Mouse (Mus musculus) limb, embryonic 11.5 days (tissue): ENCODE measurements around the gene Olfr57. TPM values are rescaled to one million over a fixed set of nuclear protein-coding genes. Genes with fewer than 3 reads are reported as not detected.
"Not testable (repeated sequence)": the region's sequence is repeated elsewhere in the genome, so short reads cannot be mapped to it uniquely, and the experiment has no call there.

Experiments used
- ATAC-seq: fragments of 200-750 bp; cut with Nextera tagmentation; 2 replicates; pipeline ENCODE4 v1.8.0; 2017; ENCODE audit warnings: low read depth; ENCODE audit not compliant: insufficient number of reproducible peaks, low FRiP score, low TSS enrichment
- DNase-seq: peaks from one replicate; pipeline ENCODE4 v3.0.0-alpha.2; 2015; ENCODE audit warnings: low spot score
- H3K27ac ChIP-seq: fragments of 300-500 bp; sonication (generic); replicated peaks from 2 replicates; pipeline ENCODE4 v1.5.1; 2014; ENCODE audit warnings: low read depth, mild to moderate bottlenecking, low read length
- H3K27me3 ChIP-seq: fragments of 300-500 bp; sonication (generic); 2 replicates; pipeline ENCODE4 v1.6.1; 2014; ENCODE audit warnings: mild to moderate bottlenecking, low read length, mixed read lengths; ENCODE audit not compliant: control insufficient read depth, insufficient read depth
- H3K36me3 ChIP-seq: fragments of 300-500 bp; sonication (generic); 2 replicates; pipeline ENCODE4 v1.6.1; 2014; ENCODE audit warnings: mild to moderate bottlenecking, low read length, moderate library complexity, mixed read lengths; ENCODE audit not compliant: control insufficient read depth, insufficient read depth
- H3K4me1 ChIP-seq: fragments of 300-500 bp; sonication (generic); 2 replicates; pipeline ENCODE4 v1.6.1; 2014; ENCODE audit warnings: low read length, mixed read lengths; ENCODE audit not compliant: control insufficient read depth, insufficient read depth
- H3K4me2 ChIP-seq: fragments of 300-500 bp; sonication (generic); 2 replicates; pipeline ENCODE4 v1.6.1; 2014; ENCODE audit warnings: low read depth, mild to moderate bottlenecking, moderate library complexity; ENCODE audit not compliant: severe bottlenecking
- H3K4me3 ChIP-seq: fragments of 300-500 bp; sonication (generic); 2 replicates; pipeline ENCODE4 v1.5.1; 2014; ENCODE audit warnings: low read depth, low read length
- H3K9ac ChIP-seq: fragments of 300-500 bp; sonication (generic); 2 replicates; pipeline ENCODE4 v1.6.1; 2014; ENCODE audit warnings: mild to moderate bottlenecking, low read length
- H3K9me3 ChIP-seq: fragments of 300-500 bp; sonication (generic); 2 replicates; pipeline ENCODE4 v1.6.1; 2016; ENCODE audit warnings: low read length; ENCODE audit not compliant: control insufficient read depth
- WGBS: fragments of 180-500 bp; shearing (Covaris S2); extraction: QIAGEN DNeasy Blood & Tissue Kit; methylation state at CpG from one replicate; pipeline ENCODE4 v1.1.7; 2014; 5-methylcytosine and 5-hydroxymethylcytosine counted together
- polyA plus RNA-seq: library from polyadenylated mRNA; unstranded; fragments of >200 nt; fragmentation: Nextera tagmentation; extraction: Ambion mirVana; gene quantifications from 2 replicates; pipeline ENCODE4 v1.2.1, GENCODE M21; 2014

Olfr57 gene
- polyA plus RNA-seq, result 0.13 TPM in 1 of 2 replicates, not detected in the other

- Histone ChIP-seq H3K9me3 (no peaks in the 10 kb centered on the region), H3K27ac (no peak within 1 kb of the TSS), H3K4me3 (no peak within 1 kb of the TSS), H3K27me3 (no peaks in the 10 kb centered on the region), H3K9ac (no peak within 1 kb of the TSS), H3K36me3 (no peaks in the 10 kb centered on the region), H3K4me2 (no peak within 1 kb of the TSS), H3K4me1 (no peaks in the 10 kb centered on the region)
- ATAC-seq (no peak), DNase-seq (no peak)
Observed at GRCm38 (mm10) chr10:79028441-79028840, at the start of gene Olfr57. Gene Olfr57, plus strand, starts transcription at chr10:79028741.

- Histone ChIP-seq H3K4me3 (no peak within 1 kb of the TSS), H3K27ac (no peak within 1 kb of the TSS), H3K9me3 (no peaks in the 10 kb centered on the region), H3K9ac (no peak within 1 kb of the TSS), H3K36me3 (no peaks in the 10 kb centered on the region), H3K27me3 (no peaks in the 10 kb centered on the region), H3K4me2 (no peak within 1 kb of the TSS), H3K4me1 (no peaks in the 10 kb centered on the region)
- ATAC-seq (no peak), DNase-seq (no peak)
Observed at GRCm38 (mm10) chr10:78980750-78981149, 47.8 kb upstream of the Olfr57 start, which contains the start of gene Olfr1352. Gene Olfr1352, plus strand, starts transcription at chr10:78981050.

GRCm38 (mm10) chr10:79012172-79012571 is 16.4 kb upstream of the Olfr57 start, which contains the start of gene Olfr1351:
Gene Olfr1351, plus strand, starts transcription at chr10:79012472.
- Histone ChIP-seq H3K27ac (no peak within 1 kb of the TSS), H3K9ac (no peak within 1 kb of the TSS), H3K4me2 (no peak within 1 kb of the TSS), H3K9me3 (no peaks in the 10 kb centered on the region), H3K27me3 (no peaks in the 10 kb centered on the region), H3K4me1 (no peaks in the 10 kb centered on the region), H3K4me3 (no peak within 1 kb of the TSS), H3K36me3 (no peaks in the 10 kb centered on the region)
- DNase-seq, result no peak
- no peak for ATAC-seq
- 64% methylated on average over 1 of the region's 1 CpGs for WGBS

DNA sequence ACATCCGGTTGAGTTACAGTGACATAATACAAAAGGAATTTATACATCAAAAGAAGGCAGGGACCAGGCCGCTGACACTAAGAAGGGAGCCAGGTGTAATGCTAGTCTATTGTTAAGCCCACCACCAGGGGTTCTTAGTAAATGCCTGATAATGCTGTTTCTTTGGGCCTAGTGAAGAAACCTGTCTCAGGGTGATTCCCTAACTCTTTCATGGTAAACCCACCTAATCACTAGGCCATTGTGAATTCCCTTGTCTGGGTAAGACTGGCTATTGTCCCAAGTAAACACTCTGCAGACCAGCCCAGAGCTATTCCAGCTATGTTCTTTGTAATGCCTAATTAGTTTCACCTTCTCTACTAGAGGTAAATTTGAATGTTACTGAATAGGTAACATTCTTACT is 13.9 kb downstream of the Olfr57 start:
- not testable (repeated sequence) for H3K9me3 ChIP-seq, H3K9ac ChIP-seq, H3K36me3 ChIP-seq, H3K27me3 ChIP-seq, H3K4me3 ChIP-seq, DNase-seq, ATAC-seq, H3K27ac ChIP-seq, H3K4me1 ChIP-seq, H3K4me2 ChIP-seq
- WGBS, result 87% methylated on average over 2 of the region's 2 CpGs

- DNase-seq, H3K27ac ChIP-seq, H3K27me3 ChIP-seq, ATAC-seq, H3K4me2 ChIP-seq, H3K9me3 ChIP-seq, H3K4me3 ChIP-seq, H3K36me3 ChIP-seq, H3K9ac ChIP-seq, H3K4me1 ChIP-seq: not testable (repeated sequence)
- 69% methylated on average over 3 of the region's 3 CpGs for WGBS
Observed at GRCm38 (mm10) chr10:79057370-79057769, 28.8 kb downstream of the Olfr57 start.

Other genes with a start within 250 kb of the Olfr57 start
- gene Slc1a6, start 248.2 kb upstream of the Olfr57 start, polyA plus RNA-seq, result 0.33 and 1.1 TPM in 2 replicates
- not detected in 2 replicates for gene Olfr1356, start 176.6 kb upstream of the Olfr57 start, polyA plus RNA-seq
- not detected in 2 replicates for gene Olfr1355, start 153.2 kb upstream of the Olfr57 start, polyA plus RNA-seq
- gene Olfr1354, start 115.6 kb upstream of the Olfr57 start, polyA plus RNA-seq, result not detected in 2 replicates
- gene Olfr8, start 78.1 kb upstream of the Olfr57 start, polyA plus RNA-seq, result not detected in 2 replicates
- gene Olfr1353, start 65.4 kb upstream of the Olfr57 start, polyA plus RNA-seq, result not detected in 2 replicates
- not detected in 2 replicates for gene Olfr1352, start 47.7 kb upstream of the Olfr57 start, polyA plus RNA-seq
- not detected in 2 replicates for gene Olfr1351, start 16.3 kb upstream of the Olfr57 start, polyA plus RNA-seq
- 46.3 and 48.1 TPM in 2 replicates for gene 2610008E11Rik, start 68.9 kb downstream of the Olfr57 start, polyA plus RNA-seq
- not detected in 2 replicates for gene Vmn2r80, start 120.0 kb downstream of the Olfr57 start, polyA plus RNA-seq
- gene Vmn2r81, start 219.0 kb downstream of the Olfr57 start, polyA plus RNA-seq, result not detected in 2 replicates